Mouse (Mus musculus) hindbrain, embryonic 16.5 days (tissue): Measurements from ENCODE around the gene 2310061I04Rik. TPM values are rescaled to one million over a fixed set of nuclear protein-coding genes. Genes with fewer than 3 reads are reported as not detected.
"Not testable (repeated sequence)": the region's sequence is repeated elsewhere in the genome, so short reads cannot be mapped to it uniquely, and the experiment has no call there.

ENCODE experiments used
- ATAC-seq: fragments of 200-750 bp; cut with Nextera tagmentation; 2 replicates; pipeline ENCODE4 v1.8.0; 2017; ENCODE audit warnings: moderate TSS enrichment, moderate library complexity
- H3K27ac ChIP-seq: fragments of 300-500 bp; sonication (generic); 2 replicates; pipeline ENCODE4 v1.5.1; 2014; ENCODE audit warnings: low read depth, mild to moderate bottlenecking, control low read depth, low read length, moderate library complexity
- H3K27me3 ChIP-seq: fragments of 300-500 bp; sonication (generic); replicated peaks from 2 replicates; pipeline ENCODE4 v1.6.1; 2014; ENCODE audit warnings: low read length; ENCODE audit not compliant: control insufficient read depth, insufficient read depth
- H3K36me3 ChIP-seq: fragments of 300-500 bp; sonication (generic); 2 replicates; pipeline ENCODE4 v1.6.1; 2014; ENCODE audit warnings: mild to moderate bottlenecking, low read length, moderate library complexity, mixed read lengths; ENCODE audit not compliant: control insufficient read depth, insufficient read depth
- H3K4me1 ChIP-seq: fragments of 300-500 bp; sonication (generic); 2 replicates; pipeline ENCODE4 v1.6.1; 2014; ENCODE audit warnings: low read depth, low read length; ENCODE audit not compliant: control insufficient read depth, insufficient read depth
- H3K4me2 ChIP-seq: fragments of 300-500 bp; sonication (generic); 2 replicates; pipeline ENCODE4 v1.6.1; 2014; ENCODE audit warnings: mild to moderate bottlenecking, low read length, control low read depth, moderate library complexity
- H3K4me3 ChIP-seq: fragments of 300-500 bp; sonication (generic); 2 replicates; pipeline ENCODE4 v1.5.1; 2014; ENCODE audit warnings: mild to moderate bottlenecking, low read length, control low read depth, moderate library complexity
- H3K9ac ChIP-seq: fragments of 300-500 bp; sonication (generic); 2 replicates; pipeline ENCODE4 v1.6.1; 2014; ENCODE audit warnings: low read depth, mild to moderate bottlenecking, control low read depth, low read length, moderate library complexity
- H3K9me3 ChIP-seq: fragments of 300-500 bp; sonication (generic); 2 replicates; pipeline ENCODE4 v1.6.1; 2014; ENCODE audit warnings: mild to moderate bottlenecking, low read length, moderate library complexity; ENCODE audit not compliant: control insufficient read depth
- WGBS: fragments of 180-500 bp; shearing (Covaris S2); extraction: QIAGEN DNeasy Blood & Tissue Kit; methylation state at CpG from one replicate; pipeline ENCODE4 v1.1.7; 2014; 5-methylcytosine and 5-hydroxymethylcytosine counted together
- polyA plus RNA-seq: library from polyadenylated mRNA; unstranded; fragments of >200 nt; fragmentation: Nextera tagmentation; extraction: Ambion mirVana; gene quantifications from 2 replicates; pipeline ENCODE4 v1.2.1, GENCODE M21; 2015

2310061I04Rik gene
- polyA plus RNA-seq, result 67.4 and 77.4 TPM in 2 replicates

GRCm38 (mm10) chr17:35896781-35897643 lies at the start of gene 2310061I04Rik:
Gene 2310061I04Rik, minus strand, starts transcription at chr17:35897431.
- Histone ChIP-seq H3K27me3 (no peaks in the 10 kb centered on the region), H3K9me3 (no peaks in the 10 kb centered on the region), H3K9ac (peak within 1 kb of the TSS; percentile 93), H3K4me1 (peaks cover 13% of the 10 kb centered on the region), H3K36me3 (peaks cover 30% of the 10 kb centered on the region), H3K4me3 (peak within 1 kb of the TSS; percentile 80), H3K4me2 (peak within 1 kb of the TSS; percentile 99), H3K27ac (peak within 1 kb of the TSS; percentile 98)
- WGBS, result under 1% methylated on average over 82 of the region's 86 CpGs
- ATAC-seq, result peak; percentile 95

GRCm38 (mm10) chr17:35939941-35940340 lies 42.7 kb upstream of the 2310061I04Rik start:
- no peak for ATAC-seq
- H3K27me3 ChIP-seq, result no peaks in the 10 kb centered on the region
- 49% methylated on average over 1 of the region's 1 CpGs for WGBS
- H3K4me2 ChIP-seq, result no peak overlapping the region
- H3K4me3 ChIP-seq, result no peak overlapping the region
- no peak overlapping the region for H3K27ac ChIP-seq
- H3K4me1 ChIP-seq, result no peaks in the 10 kb centered on the region
- no peaks in the 10 kb centered on the region for H3K9me3 ChIP-seq
- H3K36me3 ChIP-seq, result no peaks in the 10 kb centered on the region
- H3K9ac ChIP-seq, result no peak overlapping the region

- ATAC-seq, result no peak
- 49% methylated on average over 2 of the region's 2 CpGs for WGBS
- Histone ChIP-seq H3K4me1 (no peaks in the 10 kb centered on the region), H3K27me3 (no peaks in the 10 kb centered on the region), H3K27ac (no peak overlapping the region), H3K4me3 (no peak overlapping the region), H3K9me3 (no peaks in the 10 kb centered on the region), H3K4me2 (no peak overlapping the region), H3K36me3 (no peaks in the 10 kb centered on the region), H3K9ac (no peak overlapping the region)
Measured at GRCm38 (mm10) chr17:35939108-35939507, 41.9 kb upstream of the 2310061I04Rik start.

- Histone ChIP-seq H3K4me1 (no peaks in the 10 kb centered on the region), H3K9me3 (no peaks in the 10 kb centered on the region)
- WGBS, result 53% methylated on average over 2 of the region's 2 CpGs
Measured at GRCm38 (mm10) chr17:35937700-35938348, 40.6 kb upstream of the 2310061I04Rik start.

GRCm38 (mm10) chr17:35935763-35936162 lies 38.5 kb upstream of the 2310061I04Rik start:
- H3K27ac ChIP-seq, H3K9ac ChIP-seq, H3K36me3 ChIP-seq, H3K9me3 ChIP-seq, H3K4me3 ChIP-seq, H3K27me3 ChIP-seq, ATAC-seq, H3K4me1 ChIP-seq, H3K4me2 ChIP-seq: not testable (repeated sequence)
- WGBS, result 89% methylated on average over 14 of the region's 14 CpGs

More at GRCm38 (mm10) chr17:35937700-35938348, 40.6 kb upstream of the 2310061I04Rik start:
- Histone ChIP-seq H3K27ac (no peak overlapping the region), H3K27me3 (no peaks in the 10 kb centered on the region), H3K36me3 (no peaks in the 10 kb centered on the region), H3K9ac (no peak overlapping the region), H3K4me2 (no peak overlapping the region), H3K4me3 (no peak overlapping the region)
- ATAC-seq, result peak; percentile 90

- Histone ChIP-seq H3K9ac (no peak overlapping the region), H3K4me2 (no peak overlapping the region), H3K36me3 (peaks cover 32% of the 10 kb centered on the region), H3K4me3 (no peak overlapping the region), H3K27ac (no peak overlapping the region), H3K27me3 (no peaks in the 10 kb centered on the region), H3K9me3 (no peaks in the 10 kb centered on the region), H3K4me1 (no peaks in the 10 kb centered on the region)
- 86% methylated on average over 4 of the region's 4 CpGs for WGBS
- no peak for ATAC-seq
Measured at GRCm38 (mm10) chr17:35932608-35933007, 35.4 kb upstream of the 2310061I04Rik start.

GRCm38 (mm10) chr17:35930627-35931026 lies 33.4 kb upstream of the 2310061I04Rik start:
- Histone ChIP-seq H3K27ac (no peak overlapping the region), H3K9ac (no peak overlapping the region), H3K4me2 (no peak overlapping the region), H3K36me3 (peaks cover 46% of the 10 kb centered on the region), H3K4me3 (no peak overlapping the region), H3K4me1 (no peaks in the 10 kb centered on the region), H3K9me3 (no peaks in the 10 kb centered on the region), H3K27me3 (no peaks in the 10 kb centered on the region)
- WGBS, result 89% methylated on average over 12 of the region's 12 CpGs
- no peak for ATAC-seq

- no peak overlapping the region for H3K4me3 ChIP-seq
- H3K4me2 ChIP-seq, result no peak overlapping the region
- H3K4me1 ChIP-seq, result no peaks in the 10 kb centered on the region
- ATAC-seq, result no peak
- no peaks in the 10 kb centered on the region for H3K9me3 ChIP-seq
- H3K27me3 ChIP-seq, result no peaks in the 10 kb centered on the region
- 95% methylated on average over 2 of the region's 2 CpGs for WGBS
- no peak overlapping the region for H3K9ac ChIP-seq
- H3K36me3 ChIP-seq, result peaks cover 53% of the 10 kb centered on the region
- no peak overlapping the region for H3K27ac ChIP-seq
Measured at GRCm38 (mm10) chr17:35929534-35929933, 32.3 kb upstream of the 2310061I04Rik start.

GRCm38 (mm10) chr17:35927471-35927870 lies 30.2 kb upstream of the 2310061I04Rik start:
- Histone ChIP-seq H3K9me3 (no peaks in the 10 kb centered on the region), H3K27me3 (no peaks in the 10 kb centered on the region), H3K36me3 (peaks cover 61% of the 10 kb centered on the region), H3K4me2 (no peak overlapping the region), H3K27ac (no peak overlapping the region), H3K4me3 (no peak overlapping the region), H3K9ac (no peak overlapping the region), H3K4me1 (no peaks in the 10 kb centered on the region)
- ATAC-seq, result no peak
- WGBS, result 68% methylated on average over 1 of the region's 1 CpGs
